Mouse (Mus musculus) testis, adult 2 months (tissue): Measurements from ENCODE around the gene Atg4b.

Experiments
- CTCF ChIP-seq: fragments of 200-500 bp; IDR thresholded peaks from 2 replicates; pipeline ENCODE4 v1.5.1; 2012; ENCODE audit warnings: low read depth, mild to moderate bottlenecking, inconsistent platforms, low read length, moderate library complexity; ENCODE audit not compliant: control insufficient read depth, insufficient read depth, insufficient replicate concordance
- POLR2A ChIP-seq: fragments of 200-500 bp; IDR thresholded peaks from 2 replicates; pipeline ENCODE4 v1.6.1; 2012; ENCODE audit warnings: low read depth, mild to moderate bottlenecking, inconsistent platforms, low read length, moderate library complexity; ENCODE audit not compliant: control insufficient read depth

DNA sequence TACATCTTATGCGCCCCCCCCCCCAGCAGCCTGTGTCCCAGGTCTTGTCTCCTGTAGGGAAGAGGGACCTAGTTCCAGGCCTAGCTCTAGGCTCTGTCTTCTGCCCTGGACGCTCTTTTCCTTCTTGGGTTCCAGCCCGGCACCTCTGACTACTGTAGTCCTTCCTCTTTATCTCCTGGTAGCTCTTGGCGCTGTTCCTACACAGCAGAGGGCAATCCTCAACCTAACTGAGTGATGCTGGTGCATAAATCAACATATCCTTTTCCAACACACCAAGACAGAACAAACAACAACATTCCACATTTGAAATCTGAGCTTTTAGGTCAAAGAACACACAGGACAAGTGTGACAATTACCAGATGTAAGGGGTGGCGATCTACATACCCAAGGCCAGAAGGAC lies 5.1 kb upstream of the Atg4b start:
- no peak for TF ChIP-seq POLR2A
- TF ChIP-seq CTCF = no peak
